In genomic region chr8:84783919-84784581, GRCm38 (mm10) we compare ENCODE assay signal across 8 mouse cellular contexts. TPM values are rescaled to one million over a fixed set of nuclear protein-coding genes. Genes with fewer than 3 reads are reported as not detected.
A peak's percentile ranks its signal among the peaks of the same experiment; 100 is the strongest.
DNase-seq lines count a peak whose midpoint lies in the region; ATAC-seq and TF ChIP-seq lines count a peak whose summit lies in the region.

No protein-coding gene starts in this region.

- no peak for TF ChIP-seq CTCF in C2C12 (IDR thresholded peaks at IDR 0.05; ENCODE audit: control insufficient read depth, insufficient read depth, insufficient read length)
- no peak for TF ChIP-seq CTCF in hindbrain, postnatal 0 days (IDR thresholded peaks at IDR 0.05; ENCODE audit: low read depth)

- no peaks in the 10 kb centered on the region for H3K27me3 ChIP-seq in C2C12 (ENCODE audit: control insufficient read depth, insufficient read depth, insufficient read length)
- H3K27me3 ChIP-seq in hindbrain, postnatal 0 days (ENCODE audit: insufficient read depth, low read length), result peaks cover 8% of the 10 kb centered on the region
- peaks cover 100% of the 10 kb centered on the region for H3K27me3 ChIP-seq in neural tube, embryonic 11.5 days (ENCODE audit: control insufficient read depth, insufficient read depth, low read length)

- no peak for ATAC-seq in cerebellum, adult (ENCODE audit: insufficient number of reproducible peaks, low FRiP score, low TSS enrichment)
- 0 out of 2 replicates have a peak, but pooled peaks have one; percentile 17 for ATAC-seq in erythroid progenitor cell, adult 5-6 weeks (replicated peaks; ENCODE audit: low FRiP score, poor library complexity, severe bottlenecking)
- ATAC-seq in hindbrain, postnatal 0 days, result no peak
- no peak for ATAC-seq in neural tube, embryonic 11.5 days (ENCODE audit: insufficient read depth, low FRiP score, low TSS enrichment)

- H3K36me3 ChIP-seq in C2C12 (ENCODE audit: control insufficient read depth, insufficient read depth), result no peaks in the 10 kb centered on the region
- H3K36me3 ChIP-seq in hindbrain, postnatal 0 days (ENCODE audit: insufficient read depth, low read length), result no peaks in the 10 kb centered on the region
- no peaks in the 10 kb centered on the region for H3K36me3 ChIP-seq in neural tube, embryonic 11.5 days (ENCODE audit: control insufficient read depth, insufficient read depth, low read length)

- H3K4me3 ChIP-seq in C2C12 (ENCODE audit: insufficient read depth, poor library complexity, severe bottlenecking), result no peak overlapping the region
- peak overlapping the region; percentile 25 for H3K4me3 ChIP-seq in hindbrain, postnatal 0 days (ENCODE audit: low read length)
- no peak overlapping the region for H3K4me3 ChIP-seq in neural tube, embryonic 11.5 days (ENCODE audit: low read depth, low read length)

- H3K4me1 ChIP-seq in hindbrain, postnatal 0 days (ENCODE audit: insufficient read depth, low read length), result peaks cover 48% of the 10 kb centered on the region
- H3K4me1 ChIP-seq in neural tube, embryonic 11.5 days (ENCODE audit: control insufficient read depth, insufficient read depth, low read length), result no peaks in the 10 kb centered on the region

- peak overlapping the region; percentile 58 for H3ac ChIP-seq in C2C12 (ENCODE audit: control insufficient read depth, insufficient read length, low read depth)

- peak; percentile 66 for DNase-seq in cerebellum, adult 11 months
- DNase-seq in hindbrain, postnatal 0 days (ENCODE audit: low spot score), result peak; percentile 52
- peak; percentile 53 for DNase-seq in neural tube, embryonic 11.5 days (ENCODE audit: low spot score)
- DNase-seq in frontal cortex, postnatal 14 days (ENCODE audit: low spot score in 2 of 2), result no peak
- DNase-seq in layer of hippocampus, adult 11-12 months (ENCODE audit: low spot score), result no peak

- H3K9ac ChIP-seq in hindbrain, postnatal 0 days (replicated peaks; ENCODE audit: low read length), result peak overlapping the region; percentile 50
- H3K9ac ChIP-seq in neural tube, embryonic 11.5 days (ENCODE audit: low read length), result no peak overlapping the region

- 5% methylated on average over 33 of the region's 33 CpGs for WGBS in hindbrain, postnatal 0 days
- WGBS in neural tube, embryonic 11.5 days, result under 1% methylated on average over 33 of the region's 33 CpGs

- H3K79me2 ChIP-seq in C2C12 (ENCODE audit: control insufficient read depth, insufficient read depth), result peaks cover 100% of the 10 kb centered on the region

- peak overlapping the region; percentile 53 for H3K4me2 ChIP-seq in hindbrain, postnatal 0 days (ENCODE audit: low read depth, low read length)
- no peak overlapping the region for H3K4me2 ChIP-seq in neural tube, embryonic 11.5 days (ENCODE audit: low read depth)

- H3K9me3 ChIP-seq in hindbrain, postnatal 0 days (ENCODE audit: low read length), result no peaks in the 10 kb centered on the region
- no peaks in the 10 kb centered on the region for H3K9me3 ChIP-seq in neural tube, embryonic 11.5 days (ENCODE audit: control insufficient read depth, low read length)

- peaks cover 75% of the 10 kb centered on the region for H3K79me3 ChIP-seq in C2C12 (ENCODE audit: low read depth)

- H3K27ac ChIP-seq in hindbrain, postnatal 0 days, result peak overlapping the region; percentile 90
- H3K27ac ChIP-seq in neural tube, embryonic 11.5 days (ENCODE audit: low read depth, low read length), result no peak overlapping the region

TF ChIP-seq in C2C12, 6 proteins besides CTCF, POLR2A, EP300 and RAD21:
- TF ChIP-seq MYOD1 (IDR thresholded peaks at IDR 0.05; ENCODE audit: control insufficient read depth, insufficient read length, low read depth), result no peak
- TF ChIP-seq USF1 (IDR thresholded peaks at IDR 0.05; ENCODE audit: low read depth), result no peak
- no peak for TF ChIP-seq MYOG (IDR thresholded peaks at IDR 0.05; ENCODE audit: control insufficient read depth, extremely low read depth, insufficient read length)
- no peak for TF ChIP-seq FOSL1 (IDR thresholded peaks at IDR 0.05; ENCODE audit: insufficient read depth, low read length, poor library complexity, severe bottlenecking)
- no peak for TF ChIP-seq MAX (IDR thresholded peaks at IDR 0.05)
- TF ChIP-seq CEBPB (IDR thresholded peaks at IDR 0.05; ENCODE audit: low read depth), result no peak

RNA-seq across cellular contexts. Expression of gene Nfix, which starts 16.1 kb away (rescaled TPM):
- polyA plus RNA-seq in C2C12 (2012; fragmentation: generic; extraction: Trizol), result 50.7 TPM
- total RNA-seq in erythroid progenitor cell, adult 5-6 weeks (2015; ENCODE audit: low replicate concordance), result 53.7 and 76.0 TPM in 2 replicates
- 33.6 and 36.8 TPM in 2 replicates for total RNA-seq in erythroid progenitor cell, adult 5-6 weeks (2017; ENCODE audit: low replicate concordance)
- 90.4 and 92.5 TPM in 2 replicates for total RNA-seq in hindbrain, postnatal 0 days (2014; rRNA removed)
- 123 and 126 TPM in 2 replicates for polyA plus RNA-seq in hindbrain, postnatal 0 days (2015; fragmentation: Nextera tagmentation; extraction: Ambion mirVana)
- 3.1 and 3.7 TPM in 2 replicates for polyA plus RNA-seq in neural tube, embryonic 11.5 days (2014; fragmentation: Nextera tagmentation; extraction: Ambion mirVana)

RNA-seq across cellular contexts. Expression of gene Dand5, which starts 38.6 kb away (rescaled TPM):
- polyA plus RNA-seq in C2C12 (2012; fragmentation: generic; extraction: Trizol), result 2.4 TPM
- 2.5 and 3.8 TPM in 2 replicates for total RNA-seq in erythroid progenitor cell, adult 5-6 weeks (2015; ENCODE audit: low replicate concordance)
- 5.4 and 6.7 TPM in 2 replicates for total RNA-seq in erythroid progenitor cell, adult 5-6 weeks (2017; ENCODE audit: low replicate concordance)
- 6.6 and 7.2 TPM in 2 replicates for total RNA-seq in hindbrain, postnatal 0 days (2014; rRNA removed)
- 12.3 and 12.5 TPM in 2 replicates for polyA plus RNA-seq in hindbrain, postnatal 0 days (2015; fragmentation: Nextera tagmentation; extraction: Ambion mirVana)
- 4.7 and 7.3 TPM in 2 replicates for polyA plus RNA-seq in neural tube, embryonic 11.5 days (2014; fragmentation: Nextera tagmentation; extraction: Ambion mirVana)

RNA-seq across cellular contexts. Expression of gene Gadd45gip1, which starts 47.3 kb away (rescaled TPM):
- 32.5 TPM for polyA plus RNA-seq in C2C12 (2012; fragmentation: generic; extraction: Trizol)
- 6.7 and 7.6 TPM in 2 replicates for total RNA-seq in erythroid progenitor cell, adult 5-6 weeks (2015; ENCODE audit: low replicate concordance)
- 11.3 and 16.4 TPM in 2 replicates for total RNA-seq in erythroid progenitor cell, adult 5-6 weeks (2017; ENCODE audit: low replicate concordance)
- 33.0 and 34.1 TPM in 2 replicates for total RNA-seq in hindbrain, postnatal 0 days (2014; rRNA removed)
- 43.4 and 45.3 TPM in 2 replicates for polyA plus RNA-seq in hindbrain, postnatal 0 days (2015; fragmentation: Nextera tagmentation; extraction: Ambion mirVana)
- 38.6 and 38.7 TPM in 2 replicates for polyA plus RNA-seq in neural tube, embryonic 11.5 days (2014; fragmentation: Nextera tagmentation; extraction: Ambion mirVana)

RNA-seq across cellular contexts. Expression of gene Rad23a, which starts 56.4 kb away (rescaled TPM):
- 68.3 TPM for polyA plus RNA-seq in C2C12 (2012; fragmentation: generic; extraction: Trizol)
- total RNA-seq in erythroid progenitor cell, adult 5-6 weeks (2015; ENCODE audit: low replicate concordance), result 273 and 355 TPM in 2 replicates
- total RNA-seq in erythroid progenitor cell, adult 5-6 weeks (2017; ENCODE audit: low replicate concordance), result 296 and 306 TPM in 2 replicates
- total RNA-seq in hindbrain, postnatal 0 days (2014; rRNA removed), result 62.5 and 68.1 TPM in 2 replicates
- polyA plus RNA-seq in hindbrain, postnatal 0 days (2015; fragmentation: Nextera tagmentation; extraction: Ambion mirVana), result 90.6 and 98.0 TPM in 2 replicates
- polyA plus RNA-seq in neural tube, embryonic 11.5 days (2014; fragmentation: Nextera tagmentation; extraction: Ambion mirVana), result 101 TPM in 2 replicates

Comparison
In these comparisons a context has a peak if more than half of its experiments do, and no peak if none do; other contexts are left out.
1. DNase-seq: peak in cerebellum, adult 11 months (single experiment), hindbrain, postnatal 0 days (single experiment) and neural tube, embryonic 11.5 days (single experiment); none in frontal cortex, postnatal 14 days (0 of 2) and layer of hippocampus, adult 11-12 months (single experiment).
2. RNA of gene Nfix, which starts 16.1 kb away (polyA plus RNA-seq): 123 to 126 TPM in hindbrain, postnatal 0 days and 50.7 TPM in C2C12 (single experiment); 3.1 to 3.7 TPM in neural tube, embryonic 11.5 days; every median in the first group is over 10 times any median in the second.